Mouse (Mus musculus) embryonic facial prominence, embryonic 12.5 days (tissue): ENCODE measurements around the gene Pacsin3. TPM values are rescaled to one million over a fixed set of nuclear protein-coding genes. Genes with fewer than 3 reads are reported as not detected.

Experiments used
- ATAC-seq: fragments of 200-750 bp; cut with Nextera tagmentation; 2 replicates; pipeline ENCODE4 v1.8.0; 2017; ENCODE audit not compliant: insufficient number of reproducible peaks, insufficient read depth, low FRiP score, low TSS enrichment
- H3K27ac ChIP-seq: fragments of 300-500 bp; sonication (generic); 2 replicates; pipeline ENCODE4 v1.5.1; 2016; ENCODE audit warnings: mild to moderate bottlenecking
- H3K27me3 ChIP-seq: fragments of 300-500 bp; sonication (generic); 2 replicates; pipeline ENCODE4 v1.6.1; 2016; ENCODE audit warnings: mild to moderate bottlenecking, moderate library complexity
- H3K36me3 ChIP-seq: fragments of 300-500 bp; sonication (generic); 2 replicates; pipeline ENCODE4 v1.6.1; 2016; ENCODE audit warnings: mild to moderate bottlenecking
- H3K4me1 ChIP-seq: fragments of 300-500 bp; sonication (generic); 2 replicates; pipeline ENCODE4 v1.6.1; 2016
- H3K4me2 ChIP-seq: fragments of 300-500 bp; sonication (generic); replicated peaks from 2 replicates; pipeline ENCODE4 v1.6.1; 2016; ENCODE audit warnings: mild to moderate bottlenecking, moderate library complexity
- H3K4me3 ChIP-seq: fragments of 300-500 bp; sonication (generic); 2 replicates; pipeline ENCODE4 v1.5.1; 2016; ENCODE audit warnings: mild to moderate bottlenecking
- H3K9ac ChIP-seq: fragments of 300-500 bp; sonication (generic); 2 replicates; pipeline ENCODE4 v1.6.1; 2016; ENCODE audit warnings: mild to moderate bottlenecking, moderate library complexity
- H3K9me3 ChIP-seq: fragments of 300-500 bp; sonication (generic); 2 replicates; pipeline ENCODE4 v1.6.1; 2016; ENCODE audit warnings: mild to moderate bottlenecking, moderate library complexity
- WGBS: fragments of 180-500 bp; shearing (Covaris S2); methylation state at CpG from one replicate; pipeline ENCODE4 v1.1.7; 2016; 5-methylcytosine and 5-hydroxymethylcytosine counted together
- polyA plus RNA-seq: library from polyadenylated mRNA; unstranded; fragments of >200 nt; fragmentation: Nextera tagmentation; extraction: Ambion mirVana; gene quantifications from 2 replicates; pipeline ENCODE4 v1.2.1, GENCODE M21; 2016

The Pacsin3 gene
- polyA plus RNA-seq, 1 experiment from 2014 or later: 40.9 TPM

DNA sequence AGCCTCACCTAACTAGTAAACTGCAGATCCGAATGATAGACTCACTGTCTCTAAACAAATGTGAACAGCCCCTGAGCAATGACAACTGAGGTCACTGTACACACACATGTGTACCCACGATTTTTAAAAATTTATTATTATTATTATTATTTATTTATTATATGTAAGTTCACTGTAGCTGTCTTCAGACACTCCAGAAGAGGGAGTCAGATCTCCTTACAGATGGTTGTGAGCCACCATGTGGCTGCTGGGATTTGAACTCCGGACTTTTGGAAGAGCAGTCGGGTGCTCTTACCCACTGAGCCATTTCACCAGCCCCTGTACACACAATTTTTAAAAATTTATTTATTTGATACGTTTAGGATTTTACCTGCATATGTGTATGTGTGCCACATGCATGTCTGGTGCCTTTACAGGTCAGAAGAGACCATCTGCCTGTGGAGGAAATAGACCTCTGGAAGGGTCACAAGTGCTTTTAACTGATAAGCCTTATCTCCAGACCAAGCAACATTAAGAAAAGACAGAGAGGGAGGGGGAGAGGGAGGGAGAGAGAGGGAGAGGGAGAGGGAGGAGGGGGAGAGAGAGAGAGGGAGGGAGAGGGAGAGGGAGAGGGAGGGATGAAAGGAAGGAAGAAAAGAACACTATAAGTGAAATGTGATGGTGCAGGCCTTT is 11.1 kb upstream of the Pacsin3 start:
- H3K4me3 ChIP-seq: no peak overlapping the region
- ATAC-seq: no peak
- H3K4me2 ChIP-seq: no peak overlapping the region
- no peak overlapping the region for H3K27ac ChIP-seq
- 0 out of 2 replicates have a peak, but pooled peaks cover 4% of the 10 kb centered on the region for H3K4me1 ChIP-seq
- H3K36me3 ChIP-seq: no peaks in the 10 kb centered on the region
- H3K9ac ChIP-seq: no peak overlapping the region
- 79% methylated on average over 5 of the region's 5 CpGs for WGBS
- H3K27me3 ChIP-seq: no peaks in the 10 kb centered on the region
- no peaks in the 10 kb centered on the region for H3K9me3 ChIP-seq

DNA sequence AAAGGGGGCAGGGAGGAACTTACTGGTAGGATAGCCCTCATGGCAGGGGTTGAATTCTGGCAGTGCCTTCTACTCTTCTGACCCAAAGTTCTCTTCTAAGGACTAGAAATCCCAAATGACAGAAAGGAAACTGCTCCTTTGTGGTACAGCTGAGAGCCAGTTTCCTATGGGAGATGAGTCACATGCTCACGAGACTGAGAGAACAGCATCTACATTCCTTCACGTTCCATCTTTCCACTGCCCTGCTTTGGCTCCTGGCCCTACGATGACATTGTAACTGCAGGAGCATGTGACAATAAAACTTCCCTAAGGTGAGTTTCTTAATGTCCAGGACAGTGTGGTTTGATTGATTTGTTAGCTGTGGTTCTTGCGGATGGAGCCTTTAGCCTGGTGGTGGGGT is 7.4 kb upstream of the Pacsin3 start:
- Histone ChIP-seq H3K27ac (no peak overlapping the region), H3K9me3 (no peaks in the 10 kb centered on the region), H3K4me1 (0 out of 2 replicates have a peak, but pooled peaks cover 3% of the 10 kb centered on the region), H3K9ac (no peak overlapping the region), H3K4me2 (no peak overlapping the region), H3K27me3 (no peaks in the 10 kb centered on the region), H3K4me3 (no peak overlapping the region), H3K36me3 (no peaks in the 10 kb centered on the region)
- WGBS: 87% methylated on average over 4 of the region's 4 CpGs
- ATAC-seq: no peak

DNA sequence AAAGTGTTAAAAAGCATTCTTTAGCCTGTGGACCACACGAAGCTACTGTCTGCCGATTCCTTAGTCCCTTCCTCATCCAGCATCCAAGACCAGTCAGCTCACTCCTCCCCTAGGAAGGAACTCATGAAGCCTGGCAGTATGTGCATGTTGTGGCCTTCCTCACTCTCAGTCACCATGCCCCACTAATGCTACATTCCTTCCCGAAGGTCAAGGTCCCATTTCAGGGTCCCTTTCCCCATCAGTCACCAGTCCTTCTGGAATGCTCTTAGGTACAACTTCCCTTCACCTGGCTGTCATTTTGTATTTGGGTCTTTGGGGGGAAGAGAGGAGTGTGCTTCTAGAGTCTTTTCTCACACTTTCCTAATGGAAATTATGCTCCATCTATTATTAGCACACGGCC is 3.8 kb upstream of the Pacsin3 start:
- Histone ChIP-seq H3K4me1 (peaks cover 24% of the 10 kb centered on the region), H3K4me3 (no peak overlapping the region), H3K27ac (no peak overlapping the region), H3K9me3 (no peaks in the 10 kb centered on the region), H3K9ac (no peak overlapping the region), H3K4me2 (no peak overlapping the region), H3K27me3 (peaks cover 5% of the 10 kb centered on the region; the same call in 1 of the 2 replicates), H3K36me3 (no peaks in the 10 kb centered on the region)
- ATAC-seq: no peak
- WGBS: 67% methylated on average over 4 of the region's 4 CpGs

DNA sequence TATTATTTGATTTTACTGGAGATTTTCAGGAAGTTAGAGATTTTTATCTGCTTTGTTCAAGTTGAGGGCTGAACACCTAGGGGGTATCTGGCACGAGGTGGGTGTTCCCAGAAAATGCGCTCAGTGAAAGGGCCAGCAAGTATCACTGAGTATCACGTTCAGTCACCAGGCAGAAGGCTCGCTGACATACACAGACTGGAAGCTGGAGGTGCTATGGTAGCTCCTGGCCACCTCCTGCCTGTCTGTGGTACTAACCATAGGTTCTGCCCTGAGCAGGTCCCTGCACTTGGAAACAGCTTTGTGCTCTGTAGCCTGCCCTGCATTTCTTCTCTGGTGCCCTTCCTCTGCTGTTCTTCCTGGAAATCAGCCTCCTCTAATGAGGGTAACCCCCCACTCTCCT is 3.2 kb upstream of the Pacsin3 start:
- Histone ChIP-seq H3K36me3 (no peaks in the 10 kb centered on the region), H3K9me3 (no peaks in the 10 kb centered on the region), H3K4me2 (no peak overlapping the region), H3K27ac (no peak overlapping the region), H3K4me1 (peaks cover 24% of the 10 kb centered on the region), H3K4me3 (no peak overlapping the region), H3K9ac (no peak overlapping the region), H3K27me3 (peaks cover 5% of the 10 kb centered on the region; the same call in 1 of the 2 replicates)
- ATAC-seq: no peak
- 55% methylated on average over 4 of the region's 4 CpGs for WGBS

DNA sequence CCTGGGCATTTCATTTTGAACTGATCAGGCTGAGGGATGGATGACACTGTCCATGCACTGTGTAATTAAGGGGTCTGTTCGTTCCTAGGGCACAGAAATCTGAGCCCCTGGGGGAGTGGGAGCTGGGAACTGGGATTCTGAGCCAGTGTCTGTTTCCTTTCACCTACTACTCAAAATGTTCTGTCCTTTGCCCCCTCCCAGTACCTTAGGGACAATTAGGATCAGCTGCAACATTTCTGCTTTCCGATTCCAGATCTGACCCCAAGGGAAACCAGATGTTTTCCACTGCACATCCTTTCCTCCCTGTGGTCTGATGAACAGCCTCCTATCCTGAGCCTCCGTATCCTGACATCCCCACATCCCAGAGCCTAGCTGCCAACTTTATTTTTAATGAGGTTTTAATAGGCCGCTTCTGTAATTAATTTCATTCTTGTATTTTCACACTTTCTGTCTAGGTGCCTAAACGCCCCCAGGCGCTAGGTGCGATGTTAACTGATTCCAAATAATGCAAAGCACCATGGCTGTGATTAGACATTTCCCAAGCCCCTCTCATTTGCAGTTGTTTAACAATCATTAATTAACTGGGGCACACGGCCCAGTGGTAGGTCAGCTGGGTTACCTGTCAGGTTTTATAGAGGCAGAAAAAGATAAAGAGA is 901 bp upstream of the Pacsin3 start:
- H3K9me3 ChIP-seq: no peaks in the 10 kb centered on the region
- H3K27me3 ChIP-seq: peaks cover 5% of the 10 kb centered on the region; the same call in 1 of the 2 replicates
- no peaks in the 10 kb centered on the region for H3K36me3 ChIP-seq
- H3K4me2 ChIP-seq: peak overlapping the region; percentile 73
- H3K4me3 ChIP-seq: peak overlapping the region; percentile 68; the same call in 1 of the 2 replicates
- no peak overlapping the region for H3K27ac ChIP-seq
- 15% methylated on average over 8 of the region's 8 CpGs for WGBS
- ATAC-seq: no peak
- peaks cover 39% of the 10 kb centered on the region for H3K4me1 ChIP-seq
- no peak overlapping the region for H3K9ac ChIP-seq

DNA sequence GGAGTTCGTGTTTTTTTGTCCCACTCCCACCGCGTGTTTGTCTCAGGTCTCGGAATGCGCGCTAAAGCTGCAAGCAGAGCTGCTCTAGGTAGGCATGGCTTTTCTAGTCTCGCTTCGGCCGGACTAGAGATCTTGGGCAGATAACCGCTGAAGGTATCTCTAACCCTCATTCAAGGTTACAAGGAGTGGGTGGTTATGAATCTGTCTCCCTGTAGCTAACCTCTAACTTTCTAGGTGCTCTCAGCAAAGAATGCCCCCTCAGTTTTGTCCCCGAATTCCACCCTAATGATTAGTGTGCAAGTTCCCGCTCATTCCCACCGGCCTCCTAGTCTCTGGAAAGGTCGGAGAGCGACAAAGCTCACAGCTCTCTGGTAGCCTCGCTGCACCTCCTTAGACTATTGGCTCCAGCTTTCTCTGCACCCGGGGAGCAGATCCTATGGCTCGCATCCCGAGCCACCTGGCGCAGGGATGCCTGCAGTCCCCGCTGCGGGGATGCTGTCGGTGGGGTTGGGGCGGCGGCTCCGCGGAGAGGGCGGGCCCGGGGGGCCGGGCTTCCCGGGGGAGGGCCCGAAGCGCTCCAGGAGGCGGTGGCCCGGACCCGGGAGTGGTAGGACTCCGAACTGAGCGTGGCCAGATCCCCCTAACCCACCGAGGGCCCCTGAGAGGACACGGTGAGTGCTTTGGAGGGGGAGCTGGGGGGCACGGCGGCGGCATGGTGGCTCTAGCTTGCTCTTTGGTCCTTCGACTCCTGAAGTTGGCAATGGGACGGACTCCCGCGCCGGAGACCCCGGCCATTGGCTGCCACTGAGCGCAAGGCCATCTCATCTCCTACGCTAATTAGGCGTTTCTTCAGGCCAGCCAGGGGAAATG is 737 bp downstream of the Pacsin3 start:
- ATAC-seq: peak; percentile 31
- peaks cover 39% of the 10 kb centered on the region for H3K4me1 ChIP-seq
- whole genome bisulfite sequencing: under 1% methylated on average over 51 of the region's 52 CpGs
- H3K9me3 ChIP-seq: no peaks in the 10 kb centered on the region
- peak overlapping the region; percentile 65 for H3K9ac ChIP-seq
- peaks cover 12% of the 10 kb centered on the region for H3K36me3 ChIP-seq
- peak overlapping the region; percentile 68 for H3K4me3 ChIP-seq
- peak overlapping the region; percentile 78 for H3K27ac ChIP-seq
- H3K27me3 ChIP-seq: peaks cover 5% of the 10 kb centered on the region; the same call in 1 of the 2 replicates
- peak overlapping the region; percentile 73 for H3K4me2 ChIP-seq

DNA sequence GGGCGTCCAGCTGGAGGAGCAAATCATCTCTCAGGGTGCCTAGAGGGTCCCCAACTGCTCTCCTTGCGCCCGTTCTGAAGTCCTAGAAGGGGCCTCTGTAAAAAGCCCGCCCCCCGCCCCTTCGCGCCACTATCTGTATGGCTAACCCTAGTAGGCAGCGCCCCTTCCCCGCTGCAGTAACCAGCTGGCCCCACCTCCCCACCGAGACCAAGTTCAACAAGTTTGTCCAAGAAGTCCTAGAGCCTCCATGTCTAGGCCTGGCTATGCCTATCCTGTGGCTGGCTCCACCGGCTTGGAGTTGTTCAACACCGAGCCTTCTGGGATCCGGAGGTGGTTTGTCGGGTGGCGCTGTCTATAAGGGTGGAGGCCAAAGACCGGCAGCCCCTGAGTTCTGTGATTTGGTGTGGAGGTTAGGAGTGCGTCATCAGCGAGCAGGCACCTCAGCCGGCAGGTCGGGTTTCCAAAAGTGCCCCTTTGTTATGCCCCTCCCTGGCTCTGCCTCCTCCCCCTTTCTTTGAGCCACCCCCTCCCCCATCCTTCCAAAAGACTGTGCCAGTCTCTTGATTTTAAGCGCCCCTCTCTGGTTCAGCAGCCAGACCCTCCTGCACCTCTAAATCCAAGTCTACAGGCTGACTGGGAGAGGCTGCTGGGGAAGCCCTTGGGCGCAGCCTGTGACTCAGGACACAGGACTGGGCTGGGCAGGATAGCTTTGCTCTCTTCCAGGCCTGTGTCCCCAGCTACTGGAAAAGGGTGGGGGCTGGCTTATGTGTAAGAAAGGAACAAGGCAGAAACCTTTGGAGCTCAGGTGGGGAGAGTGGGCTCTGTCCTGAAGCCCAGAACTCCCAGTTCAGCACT is 1.6 kb downstream of the Pacsin3 start:
- peaks cover 39% of the 10 kb centered on the region for H3K4me1 ChIP-seq
- peaks cover 16% of the 10 kb centered on the region for H3K36me3 ChIP-seq
- peak; percentile 77 for ATAC-seq
- H3K9me3 ChIP-seq: no peaks in the 10 kb centered on the region
- WGBS: 2% methylated on average over 22 of the region's 22 CpGs
- H3K27me3 ChIP-seq: peaks cover 5% of the 10 kb centered on the region; the same call in 1 of the 2 replicates
- peak overlapping the region; percentile 65 for H3K9ac ChIP-seq
- H3K4me2 ChIP-seq: peak overlapping the region; percentile 73
- peak overlapping the region; percentile 68 for H3K4me3 ChIP-seq
- H3K27ac ChIP-seq: peak overlapping the region; percentile 78

DNA sequence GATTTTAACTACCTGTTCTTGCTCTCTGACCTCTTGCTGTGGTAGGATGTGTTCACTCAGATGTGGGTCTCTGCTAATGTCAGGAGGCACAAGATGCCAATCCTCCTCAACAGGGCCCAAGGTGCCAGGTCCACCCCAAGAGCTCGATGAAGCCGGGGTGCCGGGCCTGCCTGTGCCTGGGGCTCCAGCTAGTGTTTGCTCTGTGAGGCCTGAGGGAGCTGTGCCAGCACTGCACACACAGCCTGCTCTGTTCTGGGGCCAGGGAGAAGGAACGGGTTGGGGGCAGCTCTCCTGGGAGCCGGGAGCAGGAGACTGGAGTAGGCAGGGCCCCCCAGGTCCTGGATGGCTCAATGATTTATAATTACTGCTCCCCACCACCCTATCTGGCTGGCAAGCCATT is 2.3 kb downstream of the Pacsin3 start:
- WGBS: 61% methylated on average over 5 of the region's 5 CpGs
- peaks cover 5% of the 10 kb centered on the region; the same call in 1 of the 2 replicates for H3K27me3 ChIP-seq
- H3K36me3 ChIP-seq: peaks cover 23% of the 10 kb centered on the region
- peak overlapping the region; percentile 68 for H3K4me3 ChIP-seq
- peak overlapping the region; percentile 65 for H3K9ac ChIP-seq
- no peaks in the 10 kb centered on the region for H3K9me3 ChIP-seq
- peak overlapping the region; percentile 73 for H3K4me2 ChIP-seq
- H3K27ac ChIP-seq: peak overlapping the region; percentile 78
- ATAC-seq: no peak
- H3K4me1 ChIP-seq: peaks cover 39% of the 10 kb centered on the region

DNA sequence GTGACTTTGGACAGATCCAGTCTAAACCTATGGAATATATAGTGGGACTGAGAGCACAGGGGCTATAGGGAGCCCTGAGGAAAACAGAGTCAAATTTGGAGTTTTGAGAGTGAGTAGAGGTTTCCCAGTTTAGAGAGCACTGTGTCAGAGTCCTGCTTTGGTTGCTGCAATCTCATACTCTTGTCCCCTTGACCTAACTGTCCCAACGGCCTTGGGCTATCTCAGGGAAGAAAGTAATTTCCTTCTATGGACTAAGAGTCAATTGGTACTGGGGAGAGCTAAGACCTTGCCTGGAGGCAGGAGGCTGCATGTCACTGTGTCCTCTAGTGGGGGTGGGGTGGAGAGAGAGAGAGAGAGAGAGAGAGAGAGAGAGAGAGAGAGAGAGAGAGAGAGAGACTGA is 3.1 kb downstream of the Pacsin3 start:
- H3K27me3 ChIP-seq: peaks cover 5% of the 10 kb centered on the region; the same call in 1 of the 2 replicates
- H3K9me3 ChIP-seq: no peaks in the 10 kb centered on the region
- no peak overlapping the region for H3K27ac ChIP-seq
- H3K9ac ChIP-seq: no peak overlapping the region
- peaks cover 39% of the 10 kb centered on the region for H3K4me1 ChIP-seq
- no peak overlapping the region for H3K4me3 ChIP-seq
- WGBS: 29% methylated on average over 1 of the region's 1 CpGs
- peaks cover 31% of the 10 kb centered on the region for H3K36me3 ChIP-seq
- no peak for ATAC-seq
- H3K4me2 ChIP-seq: no peak overlapping the region

DNA sequence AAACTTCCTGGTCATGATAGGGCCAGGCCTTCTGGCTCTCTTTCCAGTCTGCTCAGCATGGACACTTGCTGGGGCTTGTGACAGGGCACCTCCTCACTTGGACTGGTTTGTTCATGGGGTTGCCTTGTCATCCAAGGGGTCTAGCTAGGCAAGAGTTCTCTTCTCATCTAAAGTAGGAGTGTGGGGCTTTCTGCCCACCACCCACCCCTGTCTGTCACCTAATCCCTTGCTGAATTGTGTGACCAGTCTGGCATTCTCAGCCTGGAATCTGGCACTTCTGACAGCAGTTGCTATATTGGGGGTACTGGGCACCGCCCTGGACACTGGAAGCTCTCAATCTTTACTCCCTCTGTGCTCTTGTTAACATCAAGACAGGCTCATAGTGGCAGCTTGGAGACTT is 3.7 kb downstream of the Pacsin3 start:
- no peak for ATAC-seq
- H3K4me1 ChIP-seq: peaks cover 41% of the 10 kb centered on the region
- peaks cover 3% of the 10 kb centered on the region; the same call in 1 of the 2 replicates for H3K27me3 ChIP-seq
- no peak overlapping the region for H3K4me3 ChIP-seq
- H3K36me3 ChIP-seq: peaks cover 31% of the 10 kb centered on the region
- H3K9ac ChIP-seq: no peak overlapping the region; the same call in 1 of the 2 replicates
- 92% methylated on average over 1 of the region's 1 CpGs for WGBS
- no peaks in the 10 kb centered on the region for H3K9me3 ChIP-seq
- no peak overlapping the region for H3K27ac ChIP-seq
- H3K4me2 ChIP-seq: no peak overlapping the region
